Mouse (Mus musculus) T-helper 17 cell (primary cell): ENCODE data around the gene Ccdc51.

Experiments used
- in situ Hi-C, 2 experiments: fragments of 300-600 bp; cut with MboI, MseI; formaldehyde crosslinking; loops; 1 replicate in 1 of 2; 2 replicates in 1 of 2; pipeline ENCODE4 v1.15.1; 2025; ENCODE audit warnings: high pct_unique_total_duplicates in 2 of 2

Ccdc51 gene

DNA sequence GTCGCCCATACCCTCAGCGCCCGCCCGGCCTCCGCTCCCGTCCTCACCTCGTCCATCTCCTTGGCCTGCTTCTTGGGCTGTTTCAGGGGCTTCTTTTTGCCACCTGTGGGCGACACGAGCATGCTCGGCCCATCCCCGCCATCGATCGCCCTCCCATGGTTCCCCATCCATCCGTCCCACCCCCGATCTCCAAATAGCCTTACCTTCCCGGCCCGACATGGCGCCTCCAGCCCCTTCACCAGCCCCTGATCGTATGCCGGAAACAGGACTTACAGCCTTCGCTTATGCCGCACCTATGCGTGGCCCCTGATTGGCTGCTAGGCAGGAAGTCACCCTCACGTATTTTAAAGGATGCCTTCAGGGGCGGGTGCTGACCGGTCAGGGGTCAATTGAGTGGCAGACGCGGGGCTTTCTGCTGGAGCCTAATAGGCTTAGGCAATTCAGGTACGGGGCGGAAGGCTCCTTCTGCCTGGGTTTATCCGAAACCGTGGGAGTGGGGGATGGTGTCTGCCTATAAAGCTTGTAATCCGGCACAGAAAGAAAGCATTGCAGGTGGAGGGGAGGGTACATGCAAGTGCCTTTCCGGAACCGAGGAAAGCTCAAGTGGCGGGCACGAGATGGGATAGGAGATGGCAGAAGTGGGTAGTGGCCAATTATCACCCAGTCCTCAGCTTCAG, at the start of gene Ccdc51, which contains the start of gene Tma7:
Gene Ccdc51, plus strand, starts transcription at position 370 of the 677 bp plus-strand sequence.
Gene Tma7, minus strand, starts transcription at position 464 of the 677 bp plus-strand sequence.
- in situ Hi-C loops, result loop anchor here in 1 of 2 experiments (10.0 to 25.0 kb wide), 2 partner anchors 227 to 1545 kb away; partner anchors contain the start of genes Cyb561d2, Nprl2, Slc26a6 and Tmem115

DNA sequence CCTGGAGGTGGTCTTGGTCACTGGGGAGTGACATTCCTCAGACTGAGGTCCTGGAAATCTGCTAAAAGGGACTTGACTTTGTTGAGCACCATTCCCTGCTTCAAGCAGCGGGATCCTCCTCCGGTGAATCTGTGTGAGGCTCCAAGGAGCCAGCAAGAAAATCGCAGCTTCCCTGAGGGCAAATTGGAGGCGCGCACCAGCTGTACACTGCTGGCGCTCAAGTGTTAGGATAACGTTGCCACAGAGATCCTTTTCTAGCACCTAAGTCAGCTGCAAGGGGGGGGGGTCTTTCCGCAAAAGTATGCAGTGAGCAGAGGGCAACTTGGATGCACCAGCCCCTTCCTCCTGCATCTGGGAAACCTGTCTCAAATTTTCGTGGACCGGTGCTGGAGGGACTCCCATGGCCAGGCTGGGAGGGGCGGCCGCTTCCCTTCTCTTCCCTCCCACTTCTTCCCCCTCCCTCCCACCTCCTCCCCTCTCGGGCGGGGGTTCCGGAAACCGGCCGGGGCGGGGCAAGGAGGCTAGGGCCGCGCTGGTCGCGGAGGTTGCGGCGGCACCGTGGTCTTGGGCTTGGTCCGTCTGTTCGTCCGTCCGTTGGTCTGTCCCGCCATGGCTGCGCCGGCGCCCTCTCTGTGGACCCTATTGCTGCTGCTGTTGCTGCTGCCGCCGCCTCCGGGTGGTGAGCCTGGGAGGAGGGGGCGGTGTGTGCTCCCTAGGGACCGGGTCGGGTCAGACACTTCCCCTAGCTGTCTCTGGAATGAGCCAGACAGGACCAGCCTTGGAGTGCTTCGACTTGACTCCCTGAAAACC, 44.0 kb upstream of the Ccdc51 start, which contains the start of gene Shisa5:
Gene Shisa5, plus strand, starts transcription at position 480 of the 810 bp plus-strand sequence.
- in situ Hi-C loops, result no loop called here

DNA sequence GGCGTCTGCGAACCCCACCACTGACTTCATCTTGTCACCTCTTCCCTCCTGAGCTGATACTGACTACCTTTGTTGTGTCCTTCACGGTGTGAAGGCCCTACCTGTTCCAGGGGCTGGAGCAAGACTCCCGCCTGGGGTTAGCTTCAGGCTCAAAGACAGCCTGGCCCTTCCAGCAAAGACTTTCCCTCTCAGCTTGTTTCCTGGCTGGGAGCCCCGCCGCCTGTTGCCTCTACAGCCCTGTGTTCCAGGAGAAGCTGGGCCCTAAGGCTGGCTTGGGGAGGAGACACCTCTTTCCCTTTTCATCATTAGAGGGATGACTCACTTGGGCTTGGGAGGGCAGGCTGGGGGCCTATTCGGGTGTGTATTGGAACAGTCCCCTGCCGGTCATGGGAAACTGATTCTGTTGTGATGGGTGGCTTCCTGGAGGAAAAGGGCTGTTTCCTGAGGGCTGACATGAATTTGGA, 43.4 kb upstream of the Ccdc51 start:
- in situ Hi-C loops, result no loop called here

DNA sequence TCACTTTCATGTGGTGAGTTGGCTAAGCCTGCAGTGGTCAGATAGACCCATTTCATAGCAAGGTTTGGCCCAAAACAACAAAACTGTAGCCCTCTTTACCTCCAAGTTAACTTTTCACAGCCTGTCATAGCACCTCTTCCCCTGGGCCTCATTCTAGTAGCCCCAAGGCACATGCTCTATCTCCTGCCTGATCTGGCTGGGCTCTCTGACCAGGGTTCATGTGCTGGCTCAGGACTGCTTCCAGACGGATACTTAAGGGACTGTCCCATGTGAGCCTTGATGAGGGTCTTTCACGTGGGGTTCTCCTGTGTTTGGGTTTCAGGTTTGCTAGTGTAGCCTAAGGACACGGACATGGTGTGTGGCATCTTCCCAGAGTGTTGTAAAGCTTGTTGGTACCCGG, 42.6 kb upstream of the Ccdc51 start:
- in situ Hi-C loops, result no loop called here

DNA sequence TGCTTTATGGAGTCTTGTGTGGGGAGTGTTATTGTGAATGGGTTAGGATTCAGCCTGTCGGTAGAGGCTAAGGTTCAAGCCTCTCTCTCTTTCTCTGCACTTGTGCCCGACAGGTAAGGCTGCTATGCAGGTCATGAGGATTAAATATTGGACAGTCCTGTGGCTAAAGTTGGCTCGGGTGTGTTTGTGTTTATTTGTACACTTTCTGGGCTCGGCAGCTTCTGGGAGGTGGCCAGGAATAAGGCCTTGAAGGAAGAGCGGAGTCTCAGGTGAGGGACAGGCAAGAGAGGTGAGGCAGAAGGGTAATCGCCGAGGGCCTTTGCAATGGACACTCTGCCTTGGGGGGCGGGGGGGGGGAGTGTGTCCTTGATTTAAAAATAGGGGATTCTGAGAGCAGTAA, 42.1 kb upstream of the Ccdc51 start:
- in situ Hi-C loops, result no loop called here

DNA sequence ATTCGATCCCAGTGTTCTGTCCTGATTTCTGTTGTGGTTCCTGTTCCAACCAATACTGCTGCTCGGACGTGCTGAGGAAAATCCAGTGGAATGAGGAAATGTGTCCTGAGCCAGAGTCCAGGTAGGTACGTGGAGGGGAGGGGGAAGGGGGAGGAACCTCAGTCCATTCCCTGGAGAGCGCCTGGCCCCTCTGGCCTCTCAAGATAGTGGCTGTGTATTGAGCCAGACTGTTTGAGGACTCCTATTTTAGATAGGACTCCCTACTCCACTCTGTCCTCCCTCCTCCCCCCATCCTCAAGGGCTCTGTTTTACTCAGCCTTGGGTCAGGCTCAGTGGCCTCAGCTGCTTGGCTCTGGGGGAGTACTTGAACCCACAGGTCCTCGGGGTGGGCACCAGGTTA, 41.4 kb upstream of the Ccdc51 start:
- in situ Hi-C loops, result no loop called here

DNA sequence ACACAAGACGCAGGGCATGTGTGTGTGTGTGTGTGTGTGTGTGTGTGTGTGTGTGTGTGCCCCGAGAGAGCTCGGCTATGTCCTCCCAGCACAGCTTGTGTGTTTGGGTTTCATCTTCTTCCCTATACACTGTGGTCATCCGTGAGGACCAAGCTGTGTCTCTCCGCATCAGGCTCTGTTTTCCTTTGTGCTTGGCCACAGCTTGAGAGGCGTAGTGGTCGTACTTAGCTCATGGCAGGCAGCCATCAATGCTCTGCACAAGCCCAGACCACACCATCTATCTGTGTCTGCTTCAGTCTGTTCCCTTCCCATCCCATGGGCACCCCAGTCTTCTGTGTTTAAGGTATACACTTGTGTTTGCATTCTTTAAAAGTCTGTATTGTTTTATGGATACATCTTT, 40.9 kb upstream of the Ccdc51 start:
- in situ Hi-C loops, result no loop called here

DNA sequence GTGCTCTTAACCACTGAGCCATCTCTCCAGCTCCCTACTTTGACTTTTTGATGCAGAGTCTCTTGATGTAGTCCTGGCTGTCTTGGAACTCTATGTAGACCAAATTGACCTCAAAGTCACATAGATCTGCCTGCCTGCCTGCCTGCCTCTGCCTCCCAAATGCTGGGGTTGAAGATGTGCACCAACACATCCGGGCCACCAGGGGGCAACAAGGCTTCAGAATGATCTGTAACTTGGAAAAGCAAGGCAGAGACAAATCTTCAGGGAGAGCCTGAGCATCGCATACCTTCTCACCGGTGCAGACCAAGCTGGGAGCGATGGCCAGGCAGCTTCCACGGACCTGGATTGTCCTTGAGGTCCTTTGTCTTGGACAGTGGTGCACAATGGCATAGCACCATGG, 36.0 kb upstream of the Ccdc51 start:
- in situ Hi-C loops, result no loop called here

DNA sequence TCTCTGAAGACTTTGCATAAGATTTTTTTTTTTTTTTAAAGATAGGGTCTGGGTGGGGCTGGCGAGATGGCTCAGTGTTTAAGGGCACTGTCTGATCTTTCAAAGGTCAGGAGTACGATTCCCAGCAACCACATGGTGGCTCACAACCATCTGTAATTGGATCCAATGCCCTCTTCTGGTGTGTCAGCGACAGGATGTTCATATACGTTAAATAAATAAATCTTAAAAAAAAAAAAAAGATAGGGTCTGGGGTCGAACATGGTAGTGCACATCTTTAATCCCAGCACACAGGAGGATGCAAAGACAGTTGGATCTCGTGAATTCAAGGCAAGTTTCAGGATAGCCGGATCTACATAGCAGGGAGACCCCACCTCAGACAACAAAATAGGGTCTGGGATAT, 33.0 kb upstream of the Ccdc51 start:
- in situ Hi-C loops, result no loop called here

DNA sequence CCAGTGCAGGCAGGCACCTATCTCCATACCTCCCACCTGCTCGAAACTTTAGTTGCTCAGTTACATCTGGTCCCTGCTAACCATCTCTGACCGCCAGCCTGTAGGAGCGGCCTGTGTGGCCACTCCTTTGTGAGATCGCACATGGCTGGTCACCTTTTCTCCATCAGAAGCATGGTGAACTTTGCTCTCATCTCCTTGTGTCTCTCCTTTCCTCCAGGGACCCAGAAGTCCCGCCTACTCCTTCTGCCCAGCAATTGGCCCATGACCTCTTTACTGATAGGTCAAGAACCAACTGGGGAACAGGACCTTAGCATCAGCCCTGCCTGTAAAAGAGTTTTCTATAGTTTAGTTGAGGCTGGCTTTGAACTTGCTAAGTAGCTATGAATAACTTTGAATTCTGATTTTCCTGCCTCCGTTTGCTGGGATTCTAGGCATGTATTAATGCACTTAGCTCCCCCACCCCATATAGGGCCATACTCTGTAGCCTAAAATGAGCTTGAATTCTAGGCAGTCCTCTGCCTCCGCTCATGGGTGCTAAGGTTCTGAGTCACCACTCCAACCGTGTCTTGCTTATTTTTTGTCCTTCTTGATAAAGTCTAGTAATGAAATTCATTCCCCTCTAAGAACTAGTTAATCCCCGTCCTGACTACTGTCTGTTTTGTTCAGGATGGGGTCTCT, 32.2 kb upstream of the Ccdc51 start:
- in situ Hi-C loops, result loop anchor here (5.0 to 25.0 kb wide), 6 partner anchors 398 to 1862 kb away; partner anchors contain the start of genes Dalrd3 (in 1 of the 2), Fam240a (in 1 of the 2), Impdh2 (in 1 of the 2) and Ndufaf3 (in 1 of the 2)

DNA sequence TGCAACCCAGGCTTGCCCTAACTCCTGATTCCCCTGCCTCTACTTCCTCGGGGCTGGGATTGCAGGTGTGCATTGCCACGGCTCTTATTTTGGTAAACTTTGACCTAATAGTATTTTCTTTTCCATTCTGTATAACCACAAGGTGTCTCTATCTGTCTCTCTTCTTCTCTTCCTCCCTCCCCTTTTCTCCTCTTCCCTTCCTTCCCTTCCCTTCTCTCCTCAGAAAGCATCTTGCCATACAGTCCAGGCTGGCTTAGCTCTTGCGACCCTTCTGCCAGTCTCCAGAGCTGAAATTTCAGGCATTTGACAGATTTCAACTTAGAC, 31.7 kb upstream of the Ccdc51 start:
- in situ Hi-C loops, result loop anchor here (5.0 to 25.0 kb wide), 6 partner anchors 398 to 1862 kb away; partner anchors contain the start of genes Dalrd3 (in 1 of the 2), Fam240a (in 1 of the 2), Impdh2 (in 1 of the 2) and Ndufaf3 (in 1 of the 2)

DNA sequence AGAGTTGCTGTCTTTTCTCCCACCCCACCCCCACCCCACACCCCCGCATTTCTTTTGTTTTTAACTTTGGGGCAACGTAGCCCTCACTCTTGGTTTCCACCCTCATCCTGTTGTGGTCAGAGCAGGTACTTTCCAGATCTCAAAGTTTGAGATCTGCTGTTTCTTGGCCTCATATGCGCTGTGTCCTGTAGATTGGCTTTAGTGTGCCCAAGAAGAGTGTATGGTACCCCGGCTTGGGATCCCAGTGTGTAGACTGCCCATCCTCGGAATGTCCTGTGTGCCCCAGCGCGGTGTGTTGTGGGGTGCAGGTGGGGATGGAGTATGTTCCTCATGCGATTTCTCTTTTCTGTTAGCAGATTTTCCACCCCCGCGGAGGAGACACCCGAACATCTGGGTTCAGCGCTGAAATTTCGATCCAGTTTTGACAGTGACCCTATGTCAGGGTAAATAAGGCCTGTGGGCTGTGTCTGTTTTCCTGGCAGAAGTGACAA, 31.2 kb upstream of the Ccdc51 start:
- in situ Hi-C loops, result loop anchor here (5.0 to 25.0 kb wide), 6 partner anchors 399 to 1861 kb away; partner anchors contain the start of genes Dalrd3 (in 1 of the 2), Fam240a (in 1 of the 2), Impdh2 (in 1 of the 2) and Ndufaf3 (in 1 of the 2)

DNA sequence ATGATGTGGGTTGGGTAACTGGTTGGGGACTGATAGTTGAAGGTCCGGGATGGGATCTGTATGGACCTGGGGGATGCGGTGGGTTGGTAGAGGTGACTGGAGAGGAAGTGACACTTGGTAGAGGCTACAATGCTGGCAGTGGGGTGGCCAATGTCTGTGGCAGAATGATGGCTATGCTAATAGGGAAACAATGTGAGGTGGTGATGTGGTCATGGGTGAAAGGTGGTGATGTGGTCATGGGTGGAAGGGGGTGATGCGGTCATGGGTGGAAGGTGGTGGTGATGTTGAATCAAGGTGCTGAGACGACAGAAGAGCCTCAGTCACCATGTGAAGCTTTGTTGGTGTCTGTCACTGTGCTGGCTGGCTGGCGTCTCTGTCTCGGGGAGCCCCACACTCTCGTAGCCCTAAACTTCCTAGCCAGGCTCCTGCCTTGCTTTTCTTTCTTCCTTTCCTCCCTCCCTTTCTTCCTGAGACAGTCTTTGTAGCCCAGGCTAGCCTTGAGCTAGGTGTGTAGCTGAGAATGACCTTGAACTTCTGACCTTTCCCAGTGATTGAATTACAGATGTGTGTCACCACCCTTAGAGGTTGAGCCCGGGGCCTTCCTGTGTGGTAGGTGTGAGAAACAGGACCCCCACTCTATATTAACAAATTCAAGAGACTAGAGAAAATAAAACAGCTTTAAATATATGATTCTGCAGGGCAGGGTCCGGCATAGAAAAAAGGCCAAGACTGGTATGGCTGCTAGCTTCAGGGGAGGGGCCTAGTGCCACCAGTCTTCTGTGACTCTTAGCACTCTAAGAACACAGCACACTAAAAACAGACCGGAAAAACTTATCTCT, 30.4 kb upstream of the Ccdc51 start:
- in situ Hi-C loops, result loop anchor here (5.0 to 25.0 kb wide), 6 partner anchors 400 to 1860 kb away; partner anchors contain the start of genes Dalrd3 (in 1 of the 2), Fam240a (in 1 of the 2), Impdh2 (in 1 of the 2) and Ndufaf3 (in 1 of the 2)

DNA sequence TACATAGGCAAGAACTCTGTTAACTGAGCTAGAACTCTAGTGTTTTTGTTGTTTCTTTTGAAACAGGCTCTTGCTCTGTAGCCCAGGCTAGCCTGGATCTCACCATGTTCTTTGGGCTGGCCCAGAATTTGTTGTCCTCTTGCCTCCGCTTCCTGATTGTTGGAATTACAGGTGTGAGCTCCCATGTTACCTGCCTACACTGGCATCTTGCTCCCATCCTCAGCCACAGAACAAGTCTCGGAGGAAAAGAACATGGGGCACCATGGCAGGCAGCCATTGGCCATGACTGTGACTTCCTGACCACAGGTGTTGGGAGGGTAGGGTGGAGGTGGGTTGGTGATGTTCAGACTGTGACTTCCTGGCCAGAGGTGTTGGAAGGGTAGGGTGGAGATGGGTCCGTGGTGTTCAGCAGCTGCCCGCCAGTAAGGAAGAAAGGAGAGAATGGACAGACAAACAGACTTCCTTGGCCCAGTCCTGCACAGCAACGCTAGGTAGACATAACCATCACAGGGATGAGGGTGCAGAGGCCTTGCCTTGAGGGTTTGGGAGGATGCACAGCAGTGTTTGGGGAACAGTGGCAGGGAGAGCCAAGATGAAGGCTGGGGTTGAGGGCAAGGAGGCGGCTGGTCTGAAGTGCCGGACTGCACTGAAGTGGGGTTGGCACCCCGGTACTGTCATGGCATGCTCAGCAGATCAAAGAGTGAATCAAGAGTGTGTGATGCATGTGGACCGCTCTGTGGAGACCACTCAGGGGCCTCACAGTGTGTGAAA, 29.6 kb upstream of the Ccdc51 start:
- in situ Hi-C loops, result loop anchor here (5.0 to 25.0 kb wide), 6 partner anchors 400 to 1860 kb away; partner anchors contain the start of genes Dalrd3 (in 1 of the 2), Fam240a (in 1 of the 2), Impdh2 (in 1 of the 2) and Ndufaf3 (in 1 of the 2)

DNA sequence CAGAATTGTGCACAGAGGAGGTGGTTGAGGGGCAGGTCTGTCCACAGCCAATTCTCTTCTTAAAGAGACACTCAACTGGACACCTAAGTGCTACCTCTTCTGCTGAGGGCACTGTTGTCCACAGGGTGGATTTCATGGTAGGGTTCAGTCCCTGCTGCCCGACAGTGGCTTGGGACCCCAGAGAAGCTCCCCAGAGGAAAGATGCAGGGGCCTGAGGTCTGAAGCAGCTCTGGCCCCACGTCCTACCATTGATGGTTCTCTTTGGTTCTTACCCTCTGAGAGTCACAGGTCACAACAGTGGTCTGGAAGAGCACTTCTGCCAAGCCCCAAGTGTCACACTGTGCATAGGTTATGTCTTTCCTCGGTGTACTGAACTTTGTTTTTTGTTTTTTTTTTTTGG, 28.9 kb upstream of the Ccdc51 start:
- in situ Hi-C loops, result loop anchor here (5.0 to 25.0 kb wide), 6 partner anchors 401 to 1859 kb away; partner anchors contain the start of genes Dalrd3 (in 1 of the 2), Fam240a (in 1 of the 2), Impdh2 (in 1 of the 2) and Ndufaf3 (in 1 of the 2)

DNA sequence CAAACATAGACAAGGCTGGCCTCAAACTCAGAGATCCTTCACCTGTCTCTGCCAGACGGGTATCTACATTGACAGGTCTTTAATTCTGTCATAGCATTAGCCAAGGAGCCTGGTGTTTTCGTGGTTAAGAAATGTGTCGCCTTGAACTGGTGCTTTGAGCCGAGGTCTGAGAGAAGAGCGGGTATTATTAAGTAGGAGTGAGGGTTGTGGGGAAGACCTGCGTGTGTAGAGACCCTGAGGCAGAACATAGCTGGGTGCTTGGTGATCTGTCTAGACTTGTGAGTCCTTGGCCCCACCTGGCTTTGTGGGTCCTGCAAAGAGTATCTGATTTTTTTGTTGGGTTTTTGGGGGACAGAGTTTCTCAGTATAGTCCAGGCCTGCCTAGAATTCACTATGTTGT, 28.4 kb upstream of the Ccdc51 start:
- in situ Hi-C loops, result loop anchor here (5.0 to 25.0 kb wide), 6 partner anchors 402 to 1858 kb away; partner anchors contain the start of genes Dalrd3 (in 1 of the 2), Fam240a (in 1 of the 2), Impdh2 (in 1 of the 2) and Ndufaf3 (in 1 of the 2)

DNA sequence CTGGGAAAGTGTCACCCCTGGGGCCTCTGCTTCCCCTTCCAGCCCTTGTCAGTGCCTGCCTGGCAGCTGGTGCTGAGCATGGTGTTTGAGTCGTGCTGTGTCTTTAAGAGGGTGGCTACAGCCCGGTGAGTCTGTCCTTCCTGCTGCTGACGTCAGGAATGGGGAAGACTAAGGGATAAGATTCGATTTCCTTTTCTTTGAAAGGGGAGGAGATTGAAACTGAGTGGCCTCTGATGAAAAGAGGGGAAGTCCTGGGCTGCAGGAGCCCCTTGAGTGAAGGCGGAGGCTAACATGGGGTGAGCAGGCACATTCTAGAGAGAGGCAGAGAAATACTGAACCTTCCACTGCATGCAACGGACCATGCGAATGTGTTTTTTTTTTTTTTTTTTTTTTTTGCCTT, 27.6 kb upstream of the Ccdc51 start:
- in situ Hi-C loops, result loop anchor here (5.0 to 25.0 kb wide), 7 partner anchors 52 to 1858 kb away; partner anchors contain the start of genes Dalrd3 (in 1 of the 2), Fam240a (in 1 of the 2), Impdh2 (in 1 of the 2) and Ndufaf3 (in 1 of the 2)

DNA sequence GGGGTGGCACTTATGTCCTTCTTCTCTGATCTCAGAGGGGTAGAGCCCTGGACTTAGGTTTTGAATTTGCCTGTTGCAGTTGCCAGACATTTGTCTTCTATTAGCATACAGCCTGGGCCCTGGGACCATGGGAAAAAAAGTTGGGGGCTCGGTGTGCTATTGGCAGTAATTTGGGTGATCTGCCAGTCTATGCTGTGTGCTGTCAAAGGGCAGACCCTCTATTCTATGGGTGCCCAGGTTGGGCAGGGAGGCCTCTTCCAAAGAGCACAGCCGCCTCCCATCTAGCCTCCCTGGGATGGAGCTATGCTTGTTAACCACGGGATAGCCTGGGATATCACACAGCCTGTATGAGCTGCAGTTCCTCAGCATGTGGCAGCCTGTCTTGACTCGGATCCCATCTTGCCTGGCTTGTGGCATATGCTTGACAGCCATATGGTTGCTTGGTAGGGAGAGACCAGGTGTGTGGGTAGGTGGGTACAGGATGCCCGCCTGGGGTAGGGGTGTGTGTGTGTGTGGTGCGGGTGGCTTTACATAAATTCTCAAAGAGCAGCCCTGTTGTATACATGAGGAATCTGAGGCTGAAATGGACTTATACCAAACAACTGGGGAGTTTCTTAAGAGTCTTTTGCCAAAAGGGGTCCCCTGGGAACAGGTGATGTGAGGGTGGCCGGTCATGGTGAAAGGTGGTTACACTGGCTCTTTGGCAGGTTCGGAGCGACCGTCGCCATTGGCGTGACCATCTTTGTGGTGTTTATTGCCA, 26.8 kb upstream of the Ccdc51 start:
- in situ Hi-C loops, result loop anchor here (5.0 to 25.0 kb wide), 6 partner anchors 53 to 1857 kb away; partner anchors contain the start of genes Dalrd3 (in 1 of the 2), Fam240a (in 1 of the 2), Impdh2 (in 1 of the 2) and Ndufaf3 (in 1 of the 2)
